Mouse (Mus musculus) liver, embryonic 18 days (tissue): ENCODE results near the gene Tgif1. TPM values are rescaled to one million over a fixed set of nuclear protein-coding genes. Genes with fewer than 3 reads are reported as not detected.

Experiments used
- polyA plus RNA-seq: library from polyadenylated mRNA; depleted of rRNA; stranded (reverse); fragments of >200 nt; gene quantifications from 2 replicates; pipeline ENCODE4 v1.2.3, GENCODE M21; 2012; rRNA removed

Tgif1 gene
- 13.6 and 15.8 TPM in 2 replicates for polyA plus RNA-seq

DNA sequence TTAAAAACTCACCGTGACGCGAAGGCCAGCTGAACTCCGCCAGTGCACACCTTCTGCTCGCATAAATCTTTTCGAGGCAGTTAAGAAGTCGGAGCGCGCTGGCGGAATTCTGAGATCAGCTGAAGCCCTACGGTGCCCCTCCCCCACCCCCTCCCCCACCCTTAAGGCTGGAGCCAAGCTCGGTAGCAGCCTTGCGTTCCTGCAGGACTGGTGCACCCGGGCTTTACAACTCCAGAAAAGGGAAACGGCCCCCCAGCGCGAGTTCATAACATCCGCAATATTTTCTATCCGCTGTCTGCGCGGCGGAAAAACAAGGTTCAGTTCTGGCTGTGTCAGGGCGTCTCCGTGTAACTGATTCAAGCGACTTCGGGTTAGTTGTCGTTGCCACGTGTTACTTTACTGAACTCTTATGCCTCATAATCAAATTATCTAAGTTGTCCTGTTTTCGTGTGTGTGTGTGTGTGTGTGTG is at the start of gene Tgif1:
Gene Tgif1, minus strand, starts transcription at position 111 of the 470 bp plus-strand sequence.

Other genes starting within 250 kb of the Tgif1 start
- 2.6 and 3.4 TPM in 2 replicates for gene Myom1, start 149.1 kb upstream of the Tgif1 start, polyA plus RNA-seq
- 107 TPM in 2 replicates for gene Myl12a, start 149.3 kb upstream of the Tgif1 start, polyA plus RNA-seq